Mouse (Mus musculus) CH12.LX (cell line): Measurements from ENCODE around the gene Slc5a1.

Experiments used
- CTCF ChIP-seq, 2 experiments: IDR thresholded peaks in 1 of 2; conservative IDR thresholded peaks in 1 of 2; 2 replicates each; pipeline ENCODE4 v1.5.1; 2011 to 2012; ENCODE audit warnings: low read depth in 2 of 2, low read length in 2 of 2, improper control_type of control experiment in 1 of 2, inconsistent platforms in 1 of 2, mild to moderate bottlenecking in 1 of 2, moderate library complexity in 1 of 2
- EP300 ChIP-seq: IDR thresholded peaks from 2 replicates; pipeline ENCODE4 v1.6.1; 2011; ENCODE audit warnings: low read length, improper control_type of control experiment
- ETS1 ChIP-seq: conservative IDR thresholded peaks from 2 replicates; pipeline ENCODE4 v1.6.1; 2012; ENCODE audit warnings: low read depth, mild to moderate bottlenecking, inconsistent platforms, low read length, improper control_type of control experiment, moderate library complexity
- KAT2A ChIP-seq: IDR thresholded peaks from 2 replicates; pipeline ENCODE4 v1.6.1; 2012; ENCODE audit warnings: low read length, improper control_type of control experiment, inconsistent platforms; ENCODE audit not compliant: insufficient replicate concordance
- POLR2A ChIP-seq: IDR thresholded peaks from 2 replicates; pipeline ENCODE4 v1.6.1; 2011; ENCODE audit warnings: low read depth, mild to moderate bottlenecking, improper control_type of control experiment, low read length
- SIN3A ChIP-seq: IDR thresholded peaks from 2 replicates; pipeline ENCODE4 v1.6.1; 2012; ENCODE audit warnings: low read length, improper control_type of control experiment, inconsistent platforms
- SMC3 ChIP-seq: IDR thresholded peaks from 2 replicates; pipeline ENCODE4 v1.6.1; 2011; ENCODE audit warnings: low read depth, low read length, improper control_type of control experiment

DNA sequence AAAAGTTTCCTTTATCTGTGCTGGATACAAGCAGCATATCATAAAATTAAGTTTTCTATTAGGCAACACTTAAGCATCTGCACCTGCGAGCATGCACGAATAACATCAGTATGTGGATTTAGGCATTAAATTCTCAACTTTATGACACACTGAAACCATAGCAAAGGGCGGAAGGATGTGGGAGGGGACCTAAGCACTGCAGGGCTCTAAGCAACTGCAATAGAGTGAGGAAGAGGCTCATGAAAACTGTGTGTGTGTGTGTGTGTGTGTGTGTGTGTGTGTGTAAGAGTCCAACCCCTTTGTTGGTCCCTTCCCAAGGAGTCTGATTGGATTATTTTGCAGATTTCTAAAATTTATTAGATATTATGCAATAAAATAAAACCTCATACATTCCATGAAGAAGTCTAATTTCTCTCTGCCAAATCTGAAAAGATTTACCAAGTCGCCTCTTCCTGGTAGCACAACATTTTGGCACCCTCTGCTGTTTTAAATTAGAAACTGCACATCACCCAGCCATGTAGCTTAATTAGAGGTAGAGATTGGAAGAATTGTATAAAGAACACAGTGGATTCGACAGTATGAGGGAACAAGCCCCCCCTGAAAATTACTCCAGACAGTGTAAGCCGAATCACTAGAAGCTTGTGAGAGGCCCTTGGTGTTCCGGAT, 38.9 kb downstream of the Slc5a1 start:
- TF ChIP-seq SMC3 (peak; percentile 88), CTCF (conservative IDR thresholded peaks at IDR 0.05 in 1 of 2, IDR thresholded peaks at IDR 0.05 in 1 of 2; ENCODE audit: low read depth in 2 of 2, low read length in 2 of 2) (peak; percentile 22 to 92; a peak in 3 of 4 replicates), KAT2A (no peak), SIN3A (no peak), ETS1 (no peak), POLR2A (no peak), EP300 (no peak)
